Mouse (Mus musculus) hindbrain, embryonic 13.5 days (tissue): ENCODE results near the gene Clta. TPM values are rescaled to one million over a fixed set of nuclear protein-coding genes. Genes with fewer than 3 reads are reported as not detected.

Source experiments
- ATAC-seq: fragments of 200-750 bp; cut with Nextera tagmentation; 2 replicates; pipeline ENCODE4 v1.8.0; 2017; ENCODE audit warnings: moderate TSS enrichment; ENCODE audit not compliant: low FRiP score
- H3K27ac ChIP-seq: fragments of 300-500 bp; sonication (generic); 2 replicates; pipeline ENCODE4 v1.5.1; 2015; ENCODE audit warnings: inconsistent platforms, mild to moderate bottlenecking, moderate library complexity
- H3K27me3 ChIP-seq: fragments of 300-500 bp; sonication (generic); 2 replicates; pipeline ENCODE4 v1.6.1; 2015; ENCODE audit warnings: mild to moderate bottlenecking, inconsistent platforms
- H3K36me3 ChIP-seq: fragments of 300-500 bp; sonication (generic); 2 replicates; pipeline ENCODE4 v1.6.1; 2015; ENCODE audit warnings: mild to moderate bottlenecking, inconsistent platforms
- H3K4me1 ChIP-seq: fragments of 300-500 bp; sonication (generic); replicated peaks from 2 replicates; pipeline ENCODE4 v1.6.1; 2015; ENCODE audit warnings: inconsistent platforms
- H3K4me2 ChIP-seq: fragments of 300-500 bp; sonication (generic); 2 replicates; pipeline ENCODE4 v1.6.1; 2015; ENCODE audit warnings: inconsistent platforms, mild to moderate bottlenecking, moderate library complexity
- H3K4me3 ChIP-seq: fragments of 300-500 bp; sonication (generic); 2 replicates; pipeline ENCODE4 v1.5.1; 2015; ENCODE audit warnings: mild to moderate bottlenecking, inconsistent platforms
- H3K9ac ChIP-seq: fragments of 300-500 bp; sonication (generic); 2 replicates; pipeline ENCODE4 v1.6.1; 2015; ENCODE audit warnings: mild to moderate bottlenecking, inconsistent platforms
- H3K9me3 ChIP-seq: fragments of 300-500 bp; sonication (generic); 2 replicates; pipeline ENCODE4 v1.6.1; 2016; ENCODE audit warnings: inconsistent platforms
- WGBS: fragments of 180-500 bp; shearing (Covaris S2); methylation state at CpG from one replicate; pipeline ENCODE4 v1.1.7; 2015; 5-methylcytosine and 5-hydroxymethylcytosine counted together
- polyA plus RNA-seq: library from polyadenylated mRNA; unstranded; fragments of >200 nt; fragmentation: Nextera tagmentation; extraction: Ambion mirVana; gene quantifications from 2 replicates; pipeline ENCODE4 v1.2.1, GENCODE M21; 2015

The Clta gene
- polyA plus RNA-seq: 320 and 330 TPM in 2 replicates

DNA sequence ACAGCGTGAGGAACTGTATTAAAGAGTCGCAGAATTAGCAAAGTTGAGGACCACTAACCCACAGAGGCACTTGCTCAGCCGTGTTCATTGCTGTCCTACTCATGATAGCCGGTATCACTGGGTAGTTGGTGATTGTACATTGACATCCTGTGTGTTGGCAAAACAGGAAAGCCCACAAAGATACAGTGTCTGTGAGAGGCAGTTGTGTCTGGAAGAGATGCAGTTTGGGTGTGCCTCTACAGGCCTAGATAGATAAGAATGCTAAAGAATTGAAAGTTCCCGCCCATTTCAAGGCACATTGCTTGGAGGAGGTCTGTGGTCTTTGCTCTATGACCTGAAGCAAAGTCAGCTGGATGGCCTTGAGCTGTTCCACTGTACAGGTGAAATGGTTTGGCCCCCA lies at the start of gene Clta:
Clta (plus strand) TSS at position 327 of the 400 bp plus-strand sequence.
- H3K4me3 ChIP-seq: no peak within 1 kb of the TSS
- H3K36me3 ChIP-seq: no peaks in the 10 kb centered on the region
- H3K4me1 ChIP-seq: no peaks in the 10 kb centered on the region
- H3K27ac ChIP-seq: no peak within 1 kb of the TSS
- no peaks in the 10 kb centered on the region for H3K9me3 ChIP-seq
- no peak for ATAC-seq
- H3K9ac ChIP-seq: no peak within 1 kb of the TSS
- H3K27me3 ChIP-seq: no peaks in the 10 kb centered on the region
- no peak within 1 kb of the TSS for H3K4me2 ChIP-seq
- 93% methylated on average over 5 of the region's 5 CpGs for WGBS

DNA sequence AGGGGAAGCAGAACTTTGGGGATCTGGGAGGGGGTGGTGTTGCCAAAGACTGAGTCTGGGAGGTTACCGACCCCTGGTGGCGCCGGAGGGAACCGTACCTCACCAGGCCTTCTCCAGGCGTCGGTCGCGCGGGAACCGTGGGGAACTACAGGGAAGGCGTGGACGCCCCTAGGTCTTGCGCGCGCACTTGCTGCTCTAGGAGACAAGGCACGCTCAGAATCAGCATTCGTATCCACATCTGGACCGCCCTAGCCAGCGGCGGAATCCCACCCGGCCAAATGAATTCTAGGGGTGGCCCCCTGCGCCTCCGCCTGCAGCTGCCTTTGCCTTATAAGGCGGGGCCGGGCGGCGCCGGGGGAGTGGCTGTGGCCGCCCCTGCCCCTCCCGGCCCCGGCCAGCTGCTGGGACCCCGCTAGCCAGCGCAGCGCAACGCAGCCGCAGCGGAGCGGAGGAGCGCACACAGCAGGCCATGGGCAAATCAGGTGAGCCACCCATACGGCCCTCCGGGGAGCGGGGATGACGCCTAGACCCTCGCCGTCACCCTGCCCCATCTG lies 46.9 kb upstream of the Clta start, which contains the start of gene Glipr2:
Glipr2 (plus strand) TSS at position 110 of the 554 bp plus-strand sequence.
- peaks cover 22% of the 10 kb centered on the region for H3K4me1 ChIP-seq
- no peaks in the 10 kb centered on the region for H3K9me3 ChIP-seq
- peak within 1 kb of the TSS; percentile 77 for H3K4me3 ChIP-seq
- under 1% methylated on average over 45 of the region's 45 CpGs for WGBS
- peak within 1 kb of the TSS; percentile 87 for H3K9ac ChIP-seq
- peak within 1 kb of the TSS; percentile 91 for H3K4me2 ChIP-seq
- H3K27me3 ChIP-seq: peaks cover 9% of the 10 kb centered on the region; the same call in 1 of the 2 replicates
- no peaks in the 10 kb centered on the region for H3K36me3 ChIP-seq
- peak within 1 kb of the TSS; percentile 88 for H3K27ac ChIP-seq
- peak; percentile 89 for ATAC-seq

DNA sequence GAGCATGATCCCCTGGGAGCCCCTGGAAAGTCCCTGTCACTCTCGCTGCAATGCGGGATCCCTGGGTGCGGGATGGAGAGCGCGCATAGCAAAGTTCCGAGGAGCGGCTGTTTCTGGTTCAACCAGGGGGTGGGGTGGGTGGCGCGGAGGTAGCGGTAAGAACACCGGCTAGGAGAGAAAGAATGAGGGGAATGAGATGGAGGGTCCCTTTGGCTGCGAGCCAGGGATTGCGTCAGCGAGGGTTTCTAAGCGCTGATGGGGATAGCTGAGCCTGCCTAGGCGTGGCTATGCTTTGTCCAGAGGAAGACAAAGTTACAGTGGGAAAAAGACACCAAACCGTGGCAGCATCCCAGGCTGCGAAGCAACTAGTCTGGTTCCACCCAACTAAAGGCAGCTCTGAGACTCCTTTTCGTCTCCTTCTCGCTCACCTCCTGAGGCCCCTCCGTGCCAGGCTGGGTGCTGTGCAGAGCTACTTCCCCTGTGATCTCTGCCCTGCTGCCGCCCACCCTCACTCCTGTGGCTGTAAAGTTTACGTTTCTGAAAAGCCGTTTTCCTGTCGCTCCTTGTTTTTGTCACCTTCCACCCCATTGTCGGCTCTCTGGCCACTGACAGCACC lies 46.3 kb upstream of the Clta start:
- H3K9me3 ChIP-seq: no peaks in the 10 kb centered on the region
- peak overlapping the region; percentile 88 for H3K27ac ChIP-seq
- H3K4me3 ChIP-seq: peak overlapping the region; percentile 77
- peaks cover 22% of the 10 kb centered on the region for H3K4me1 ChIP-seq
- peak; percentile 85 for ATAC-seq
- peaks cover 9% of the 10 kb centered on the region; the same call in 1 of the 2 replicates for H3K27me3 ChIP-seq
- under 1% methylated on average over 26 of the region's 26 CpGs for WGBS
- H3K4me2 ChIP-seq: peak overlapping the region; percentile 91
- H3K9ac ChIP-seq: peak overlapping the region; percentile 87
- H3K36me3 ChIP-seq: no peaks in the 10 kb centered on the region

DNA sequence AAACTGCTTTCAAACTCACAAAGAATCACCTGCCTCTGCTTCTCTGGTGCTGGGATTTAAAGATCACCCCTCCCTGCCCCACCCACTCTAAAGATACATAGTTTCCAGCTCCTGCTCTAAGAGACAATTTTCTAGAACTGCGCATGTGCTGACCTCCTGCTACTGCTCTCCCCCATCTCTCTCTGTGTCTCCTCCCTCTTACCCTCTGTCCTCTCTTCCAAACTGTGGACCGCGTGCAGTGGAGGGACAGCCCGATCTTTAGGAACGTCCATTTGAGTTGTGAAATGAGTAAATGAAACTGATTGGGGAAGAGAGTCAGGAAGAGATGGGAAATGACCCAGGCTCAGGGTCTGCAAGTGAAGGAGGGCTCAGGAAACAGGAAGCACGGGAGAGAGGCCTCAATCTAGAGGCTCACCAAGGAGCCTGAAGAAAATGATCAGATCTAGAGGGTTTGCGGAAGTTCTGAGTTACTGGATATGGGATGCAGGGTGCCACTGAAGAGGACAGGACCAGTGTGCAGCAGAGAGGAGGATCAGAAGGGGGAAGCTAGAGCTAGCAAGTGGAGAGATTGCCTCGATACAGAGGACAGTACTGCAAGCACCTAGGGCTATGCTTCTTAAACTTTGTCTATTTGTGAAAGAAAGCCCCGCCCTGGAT lies 44.6 kb upstream of the Clta start:
- Histone ChIP-seq H3K4me2 (peak overlapping the region; percentile 91), H3K27ac (no peak overlapping the region)

DNA sequence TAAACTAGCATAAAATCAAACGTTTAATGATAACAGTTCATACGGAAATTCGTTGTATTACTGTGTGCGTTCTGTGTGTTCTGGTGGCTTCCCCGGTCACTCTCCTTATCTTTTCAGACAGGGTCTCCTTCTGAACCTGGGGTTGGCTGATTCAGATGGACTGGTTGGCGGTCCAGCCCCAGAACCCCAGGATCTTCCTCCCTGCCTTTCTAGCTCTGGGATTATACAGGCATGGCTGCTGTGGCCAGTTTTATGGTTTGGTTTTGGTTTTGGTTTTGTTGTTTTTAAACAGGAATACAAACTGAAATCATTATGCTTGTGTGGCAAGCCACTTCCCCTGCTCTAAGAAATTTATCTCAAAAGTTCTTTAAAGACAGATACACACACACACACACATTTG lies 44.0 kb upstream of the Clta start:
- Histone ChIP-seq H3K27me3 (peaks cover 9% of the 10 kb centered on the region; the same call in 1 of the 2 replicates), H3K4me1 (peaks cover 28% of the 10 kb centered on the region), H3K9me3 (no peaks in the 10 kb centered on the region), H3K4me2 (no peak overlapping the region; the same call in 1 of the 2 replicates), H3K4me3 (no peak overlapping the region), H3K27ac (no peak overlapping the region), H3K36me3 (no peaks in the 10 kb centered on the region), H3K9ac (no peak overlapping the region)
- ATAC-seq: no peak
- WGBS: 90% methylated on average over 6 of the region's 6 CpGs

More for the DNA sequence above, 44.6 kb upstream of the Clta start:
- Histone ChIP-seq H3K4me3 (no peak overlapping the region), H3K4me1 (peaks cover 25% of the 10 kb centered on the region), H3K9me3 (no peaks in the 10 kb centered on the region), H3K27me3 (peaks cover 9% of the 10 kb centered on the region; the same call in 1 of the 2 replicates), H3K9ac (no peak overlapping the region), H3K36me3 (no peaks in the 10 kb centered on the region)
- 67% methylated on average over 9 of the region's 9 CpGs for WGBS
- ATAC-seq: no peak

DNA sequence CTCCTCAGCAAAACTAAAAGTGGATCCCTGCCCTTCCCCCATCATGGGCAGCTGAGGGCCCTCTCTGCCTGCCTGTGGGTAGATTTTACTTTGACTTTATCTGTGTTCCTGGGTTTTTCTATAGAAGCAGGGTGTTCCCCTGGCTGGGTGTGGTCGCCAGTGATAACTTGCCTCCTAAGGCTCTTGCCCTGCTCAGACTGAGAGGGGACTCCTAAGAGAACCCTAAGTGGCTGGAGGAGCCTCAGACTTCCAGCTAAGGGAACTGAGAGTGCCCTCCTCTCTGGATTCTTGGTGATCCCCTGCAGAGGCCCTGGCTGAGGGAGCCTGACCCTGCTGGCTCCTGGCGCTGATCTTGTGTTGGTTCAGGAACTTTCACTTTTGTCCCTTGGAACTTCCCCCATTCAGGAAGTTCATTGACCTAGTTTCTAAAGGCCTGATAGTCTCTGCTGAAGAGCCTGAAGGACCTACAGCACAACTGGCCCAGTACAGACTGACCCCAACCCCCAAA lies 39.9 kb upstream of the Clta start:
- peaks cover 29% of the 10 kb centered on the region for H3K4me1 ChIP-seq
- peaks cover 7% of the 10 kb centered on the region; the same call in 1 of the 2 replicates for H3K36me3 ChIP-seq
- 54% methylated on average over 2 of the region's 2 CpGs for WGBS
- H3K4me3 ChIP-seq: no peak overlapping the region
- H3K27me3 ChIP-seq: no peaks in the 10 kb centered on the region
- H3K4me2 ChIP-seq: no peak overlapping the region
- no peaks in the 10 kb centered on the region for H3K9me3 ChIP-seq
- no peak overlapping the region for H3K27ac ChIP-seq
- ATAC-seq: no peak
- no peak overlapping the region for H3K9ac ChIP-seq

DNA sequence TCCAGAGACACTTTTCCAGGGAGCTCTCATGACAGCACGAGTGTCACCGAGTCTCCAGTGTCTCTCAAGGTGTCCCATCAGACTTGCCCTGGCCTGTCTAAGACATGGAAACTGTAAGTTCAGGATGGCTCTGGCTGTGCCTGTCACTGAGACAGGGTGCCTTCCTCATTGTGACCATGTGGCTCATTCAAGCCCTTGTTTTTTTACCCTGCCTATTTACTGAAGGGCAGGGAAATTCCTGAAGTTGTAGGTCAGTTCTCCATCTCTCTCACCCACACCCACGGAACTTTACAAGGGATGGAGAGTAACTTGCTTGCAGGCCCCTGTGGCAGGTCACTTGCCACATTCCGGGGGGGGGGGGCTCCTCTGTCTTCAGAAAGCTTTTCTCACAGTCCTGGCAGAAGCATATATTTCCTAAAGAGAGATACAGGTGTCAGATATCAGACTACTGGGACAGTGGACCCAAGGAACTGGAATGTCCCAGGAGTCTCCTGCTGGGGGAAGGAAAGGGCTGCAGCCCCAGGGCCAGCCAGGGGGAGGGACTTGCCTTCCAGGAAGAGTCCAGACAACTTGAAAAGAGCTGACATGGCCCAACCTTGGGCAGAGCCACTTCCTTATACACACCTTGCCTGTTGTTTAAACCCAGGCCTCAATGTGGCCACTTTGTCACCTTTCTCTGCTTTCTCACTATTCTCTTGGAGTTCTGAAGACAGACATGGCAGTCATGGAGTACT lies 39.1 kb upstream of the Clta start:
- peaks cover 29% of the 10 kb centered on the region for H3K4me1 ChIP-seq
- no peak overlapping the region for H3K4me2 ChIP-seq
- 65% methylated on average over 4 of the region's 4 CpGs for WGBS
- no peaks in the 10 kb centered on the region for H3K9me3 ChIP-seq
- H3K36me3 ChIP-seq: peaks cover 7% of the 10 kb centered on the region; the same call in 1 of the 2 replicates
- no peak for ATAC-seq
- no peak overlapping the region for H3K9ac ChIP-seq
- no peaks in the 10 kb centered on the region for H3K27me3 ChIP-seq
- H3K27ac ChIP-seq: no peak overlapping the region
- H3K4me3 ChIP-seq: no peak overlapping the region

DNA sequence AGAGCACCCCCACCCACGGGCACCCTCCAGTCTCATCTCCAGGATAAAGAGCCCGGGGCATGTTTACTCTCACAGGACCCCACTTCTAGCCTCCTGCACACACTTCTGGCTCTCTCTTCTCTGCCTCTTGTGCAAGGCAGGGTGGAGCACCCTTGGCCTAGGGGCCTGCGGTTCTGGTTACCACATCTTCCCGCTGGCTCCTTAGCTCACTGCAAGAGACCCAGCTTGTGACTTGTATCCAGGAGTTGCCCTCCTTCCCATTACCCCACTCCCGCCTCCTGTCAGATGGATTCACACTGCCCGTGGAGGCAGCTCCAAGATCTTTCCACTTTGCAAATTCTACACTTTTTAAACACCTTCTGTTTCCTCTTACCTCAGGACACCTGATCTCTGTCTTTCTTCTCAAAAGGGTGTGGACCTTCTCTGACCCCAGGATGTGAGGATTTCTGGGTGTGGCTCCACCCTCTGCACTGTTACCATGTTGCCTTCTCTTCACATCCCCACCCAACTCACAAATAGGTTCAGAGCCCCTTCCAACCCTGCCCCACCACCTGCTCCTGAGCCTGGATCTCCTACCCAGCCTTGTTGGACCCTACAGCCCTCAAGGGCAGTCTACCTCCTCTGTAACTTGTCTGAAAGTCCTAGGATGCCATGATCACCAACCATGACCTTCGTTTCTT lies 38.3 kb upstream of the Clta start:
- Histone ChIP-seq H3K4me3 (no peak overlapping the region), H3K9me3 (no peaks in the 10 kb centered on the region), H3K36me3 (peaks cover 13% of the 10 kb centered on the region; the same call in 1 of the 2 replicates), H3K27me3 (no peaks in the 10 kb centered on the region), H3K4me2 (no peak overlapping the region), H3K9ac (no peak overlapping the region), H3K27ac (no peak overlapping the region), H3K4me1 (peaks cover 29% of the 10 kb centered on the region)
- no peak for ATAC-seq
- WGBS: 93% methylated on average over 7 of the region's 7 CpGs

DNA sequence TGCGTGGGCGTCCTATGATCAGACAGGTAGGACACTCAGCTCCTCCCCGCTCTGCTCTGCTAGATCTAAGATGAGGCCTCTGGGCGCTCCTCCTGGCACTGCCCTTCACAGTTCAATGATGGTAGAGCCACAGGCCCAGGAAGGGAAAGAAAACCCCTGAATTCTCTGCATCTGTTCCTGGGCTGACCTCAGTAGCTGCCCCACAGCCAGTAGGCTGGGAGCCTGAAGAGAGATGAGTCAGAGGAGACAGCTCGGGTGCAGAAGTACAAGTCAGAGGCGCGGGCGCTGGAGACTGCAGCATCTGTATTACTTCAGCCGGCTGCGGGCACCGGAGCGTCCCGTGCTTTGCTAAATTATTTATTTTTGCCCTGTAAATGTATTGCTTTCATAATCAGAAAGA lies 35.6 kb upstream of the Clta start:
- no peak overlapping the region for H3K27ac ChIP-seq
- H3K4me2 ChIP-seq: no peak overlapping the region
- H3K4me1 ChIP-seq: peaks cover 45% of the 10 kb centered on the region
- no peak for ATAC-seq
- no peaks in the 10 kb centered on the region for H3K9me3 ChIP-seq
- no peaks in the 10 kb centered on the region for H3K27me3 ChIP-seq
- H3K9ac ChIP-seq: peak overlapping the region; percentile 53; the same call in 1 of the 2 replicates
- no peak overlapping the region for H3K4me3 ChIP-seq
- peaks cover 14% of the 10 kb centered on the region; the same call in 1 of the 2 replicates for H3K36me3 ChIP-seq
- WGBS: 54% methylated on average over 13 of the region's 13 CpGs

DNA sequence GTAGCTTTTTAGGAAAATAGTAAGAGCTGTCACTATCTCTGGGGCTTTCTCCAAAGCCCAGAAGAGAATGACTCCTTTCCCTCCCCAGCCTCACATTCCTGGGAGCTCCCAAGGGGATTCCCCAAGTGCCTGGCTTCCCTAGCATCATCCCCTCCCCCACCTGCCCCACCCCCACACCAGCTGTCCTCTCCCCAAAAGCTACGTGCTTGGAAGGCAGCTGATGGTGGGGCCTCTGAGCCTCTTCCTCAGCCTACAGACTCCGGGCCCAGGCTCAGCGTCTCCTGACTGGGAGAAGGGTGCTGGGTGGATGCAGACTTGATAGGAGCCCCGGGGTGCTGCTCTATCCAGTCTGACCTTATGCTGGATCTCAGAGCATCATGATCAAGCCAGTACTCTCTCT lies 34.9 kb upstream of the Clta start:
- no peaks in the 10 kb centered on the region for H3K27me3 ChIP-seq
- H3K36me3 ChIP-seq: peaks cover 14% of the 10 kb centered on the region; the same call in 1 of the 2 replicates
- H3K9ac ChIP-seq: peak overlapping the region; percentile 43; the same call in 1 of the 2 replicates
- no peak for ATAC-seq
- H3K4me2 ChIP-seq: no peak overlapping the region
- 7% methylated on average over 4 of the region's 4 CpGs for WGBS
- no peak overlapping the region for H3K4me3 ChIP-seq
- H3K4me1 ChIP-seq: peaks cover 47% of the 10 kb centered on the region
- H3K27ac ChIP-seq: no peak overlapping the region
- H3K9me3 ChIP-seq: no peaks in the 10 kb centered on the region
